Mouse (Mus musculus) cerebellum, adult (tissue): ENCODE measurements around the gene Slc25a44.
"Not testable (repeated sequence)": the region's sequence is repeated elsewhere in the genome, so short reads cannot be mapped to it uniquely, and the experiment has no call there.

Experiments used
- ATAC-seq: cut with Nextera tagmentation; 2 replicates; pipeline ENCODE4 v1.9.2; 2017; ENCODE audit warnings: mild to moderate bottlenecking, moderate library complexity, mixed read lengths; ENCODE audit not compliant: insufficient number of reproducible peaks, low FRiP score, low TSS enrichment

The Slc25a44 gene

GRCm38 (mm10) chr3:88450379-88451131, 25.6 kb upstream of the Slc25a44 start:
- no peak for ATAC-seq

- ATAC-seq, result peak; percentile 72; the same call in 1 of the 2 replicates
Observed at GRCm38 (mm10) chr3:88449395-88450023, 24.6 kb upstream of the Slc25a44 start.

GRCm38 (mm10) chr3:88448443-88448842, 23.5 kb upstream of the Slc25a44 start:
- ATAC-seq, result no peak

GRCm38 (mm10) chr3:88447676-88448183, 22.8 kb upstream of the Slc25a44 start:
- no peak for ATAC-seq

- no peak for ATAC-seq
Observed at GRCm38 (mm10) chr3:88446471-88447123, 21.7 kb upstream of the Slc25a44 start.

- ATAC-seq, result no peak
Observed at GRCm38 (mm10) chr3:88442888-88443287, 17.9 kb upstream of the Slc25a44 start.

- ATAC-seq, result no peak
Observed at GRCm38 (mm10) chr3:88442488-88442887, 17.5 kb upstream of the Slc25a44 start.

GRCm38 (mm10) chr3:88440500-88441381, 15.8 kb upstream of the Slc25a44 start:
- ATAC-seq, result no peak

GRCm38 (mm10) chr3:88439582-88439981, 14.6 kb upstream of the Slc25a44 start:
- ATAC-seq, result no peak

- ATAC-seq, result no peak
Observed at GRCm38 (mm10) chr3:88437454-88437853, 12.5 kb upstream of the Slc25a44 start.

GRCm38 (mm10) chr3:88436395-88437201, 11.7 kb upstream of the Slc25a44 start:
- peak; percentile 93 for ATAC-seq

- no peak for ATAC-seq
Observed at GRCm38 (mm10) chr3:88435515-88435914, 10.6 kb upstream of the Slc25a44 start.

GRCm38 (mm10) chr3:88428639-88429038, 3.7 kb upstream of the Slc25a44 start:
- ATAC-seq, result not testable (repeated sequence)

GRCm38 (mm10) chr3:88427342-88427905, 2.5 kb upstream of the Slc25a44 start:
- no peak for ATAC-seq

- no peak for ATAC-seq
Observed at GRCm38 (mm10) chr3:88425708-88426420, 925 bp upstream of the Slc25a44 start.

GRCm38 (mm10) chr3:88425330-88425689, 371 bp upstream of the Slc25a44 start:
- no peak for ATAC-seq

- no peak for ATAC-seq
Observed at GRCm38 (mm10) chr3:88422020-88422720, 2.8 kb downstream of the Slc25a44 start.

GRCm38 (mm10) chr3:88420771-88421170, 4.2 kb downstream of the Slc25a44 start:
- no peak for ATAC-seq
